Mouse (Mus musculus): ENCODE data around the gene Gm6588.
"Not testable (repeated sequence)": the region's sequence is repeated elsewhere in the genome, so short reads cannot be mapped to it uniquely, and the experiment has no call there.

The Gm6588 gene

GRCm38 (mm10) chr5:112448747-112449440 lies at the start of gene Gm6588:
Gene Gm6588, plus strand, starts transcription at chr5:112449426.
- no peak for DNase-seq

- DNase-seq = no peak
Observed at GRCm38 (mm10) chr5:112402437-112402836, 46.8 kb upstream of the Gm6588 start.

DNA sequence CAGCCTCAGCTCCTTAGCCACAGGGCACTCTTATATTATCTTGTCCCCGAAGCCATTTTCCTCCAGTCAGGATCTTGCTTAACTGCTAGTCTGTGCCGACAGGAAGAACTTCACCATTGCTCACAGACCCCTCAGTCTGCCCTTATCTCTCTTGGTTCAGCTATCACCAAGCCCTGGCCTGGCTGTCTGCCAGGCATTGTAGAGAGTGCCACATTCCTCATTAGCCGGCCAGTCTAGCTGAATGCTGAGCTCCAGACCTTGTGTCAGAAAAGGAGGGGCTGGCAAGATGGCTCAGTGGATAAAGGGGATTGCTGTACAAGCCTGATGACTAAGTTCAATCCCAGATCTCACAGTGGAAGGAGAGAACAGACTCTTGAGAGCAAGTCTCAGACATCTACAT lies 43.2 kb upstream of the Gm6588 start:
- no peak for DNase-seq

- DNase-seq = no peak
Observed at GRCm38 (mm10) chr5:112409274-112409673, 40.0 kb upstream of the Gm6588 start.

DNA sequence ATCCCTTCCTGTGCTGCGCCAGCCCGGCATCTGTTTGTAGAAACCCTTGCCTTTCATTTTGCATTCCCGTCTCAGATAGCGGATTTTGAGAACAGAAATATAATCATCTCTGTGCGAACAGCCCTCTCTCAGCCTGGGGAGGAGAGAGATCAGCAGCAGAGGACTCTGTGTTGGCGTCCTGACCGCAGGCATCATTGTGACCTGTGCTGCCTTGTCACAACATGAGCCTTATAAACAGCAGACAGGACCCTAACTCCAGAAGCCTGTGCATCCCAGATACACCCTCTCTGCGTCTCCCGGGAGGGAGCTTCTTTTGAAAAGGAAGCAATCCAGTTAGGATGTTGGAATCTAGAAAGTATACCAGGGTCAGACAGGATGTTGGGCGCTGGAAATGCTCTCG lies 38.2 kb upstream of the Gm6588 start:
- DNase-seq = no peak

- DNase-seq = no peak
Observed at GRCm38 (mm10) chr5:112411514-112412335, 37.5 kb upstream of the Gm6588 start.

GRCm38 (mm10) chr5:112412781-112413180 lies 36.4 kb upstream of the Gm6588 start:
- not testable (repeated sequence) for DNase-seq

DNA sequence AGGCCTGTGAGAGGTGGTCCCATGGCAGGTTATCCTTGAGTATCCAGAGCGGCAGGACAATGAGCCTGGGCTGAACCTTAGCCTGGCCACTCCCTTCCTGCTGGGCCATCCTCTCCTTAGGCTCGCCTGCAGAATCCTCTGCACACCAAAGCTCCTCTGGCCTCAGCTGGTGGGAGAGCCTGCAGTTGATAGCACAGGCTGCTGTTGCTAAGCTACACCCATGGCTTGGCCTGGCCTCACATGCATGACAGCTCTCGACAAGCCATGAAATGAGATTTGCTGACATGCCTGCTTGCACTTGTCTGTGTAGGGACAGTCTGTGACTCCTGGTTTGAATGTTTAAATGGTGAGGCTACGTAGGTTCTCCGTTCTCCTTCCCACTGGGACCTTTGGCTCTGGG lies 32.6 kb upstream of the Gm6588 start:
- no peak for DNase-seq

GRCm38 (mm10) chr5:112418023-112418422 lies 31.2 kb upstream of the Gm6588 start:
- DNase-seq = no peak

- no peak for DNase-seq
Observed at GRCm38 (mm10) chr5:112419535-112419934, 29.7 kb upstream of the Gm6588 start.

GRCm38 (mm10) chr5:112426635-112427034 lies 22.6 kb upstream of the Gm6588 start:
- no peak for DNase-seq

DNA sequence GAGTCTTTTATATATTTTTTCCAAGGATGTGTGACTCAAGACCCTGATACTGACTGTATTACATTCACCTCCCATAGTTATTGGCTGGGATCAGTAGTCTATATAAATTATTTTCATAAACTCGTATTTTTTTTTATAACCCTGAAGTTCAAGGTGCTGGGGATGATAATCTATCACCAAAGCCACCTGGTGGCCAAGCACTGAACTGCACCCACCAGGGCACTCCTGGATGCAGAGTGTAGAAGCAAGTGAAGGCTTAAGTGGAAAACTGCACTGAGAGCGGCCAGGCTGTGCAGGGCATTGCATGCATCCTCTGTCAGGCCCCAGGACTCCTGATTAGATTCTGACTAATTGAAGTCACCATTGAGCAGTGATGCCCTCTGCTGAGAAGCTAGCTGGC lies 21.9 kb upstream of the Gm6588 start:
- peak; percentile 45 to 84 for DNase-seq

GRCm38 (mm10) chr5:112428944-112429343 lies 20.3 kb upstream of the Gm6588 start:
- DNase-seq = peak; percentile 46 to 80

DNA sequence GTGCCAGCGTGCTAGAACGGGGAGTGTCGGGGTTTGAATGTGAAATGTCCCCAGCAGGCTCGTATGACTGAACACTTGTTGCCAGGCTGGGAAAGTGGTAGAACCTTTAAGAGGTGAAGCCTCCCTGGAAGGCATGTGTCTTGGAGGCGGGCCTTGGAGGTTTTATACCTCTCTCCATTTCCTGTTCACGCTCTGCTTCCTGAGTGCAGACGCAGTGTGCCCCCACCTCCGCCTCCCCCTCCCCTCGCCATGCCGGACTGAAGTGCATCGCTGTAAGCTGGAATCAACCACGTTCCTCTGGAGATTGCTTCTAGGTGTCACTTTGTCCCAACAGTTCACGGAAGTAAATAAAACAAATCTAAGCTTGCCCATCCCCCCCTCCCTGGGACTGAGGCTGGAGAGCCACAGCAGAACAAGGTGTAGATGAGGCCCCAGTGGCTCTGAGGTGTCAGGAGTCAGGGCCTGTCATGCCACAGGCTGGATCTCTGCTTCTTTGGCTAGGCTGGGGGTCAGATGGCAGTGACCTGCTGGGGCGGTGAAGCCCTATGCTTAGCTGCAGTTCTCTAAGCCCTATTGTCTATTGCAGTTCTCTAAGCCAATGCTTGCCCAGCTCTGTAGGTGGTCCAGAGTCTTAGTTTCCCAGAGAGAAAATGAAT lies 18.0 kb upstream of the Gm6588 start:
- peak in 1 of 2 experiments; percentile 9 for DNase-seq

DNA sequence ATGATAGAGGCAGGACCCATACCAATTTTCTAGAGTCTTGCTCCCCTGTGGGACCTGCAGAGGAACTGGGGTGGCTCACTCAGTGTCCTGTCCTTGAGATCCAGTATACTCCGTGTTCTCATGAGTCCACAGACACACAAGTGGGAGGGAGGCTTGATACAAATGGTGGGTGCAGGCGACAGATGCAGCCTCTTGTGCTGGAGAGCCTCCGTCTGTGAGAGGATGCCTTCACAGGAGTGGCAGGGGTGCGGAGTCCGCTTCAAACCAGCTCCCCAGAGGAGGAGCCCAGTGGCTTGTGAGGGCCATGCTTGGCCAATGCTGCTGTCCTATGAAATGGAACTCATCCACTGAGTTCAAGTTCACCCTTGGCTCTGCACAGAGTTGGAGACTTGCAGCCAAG lies 17.2 kb upstream of the Gm6588 start:
- no peak for DNase-seq

DNA sequence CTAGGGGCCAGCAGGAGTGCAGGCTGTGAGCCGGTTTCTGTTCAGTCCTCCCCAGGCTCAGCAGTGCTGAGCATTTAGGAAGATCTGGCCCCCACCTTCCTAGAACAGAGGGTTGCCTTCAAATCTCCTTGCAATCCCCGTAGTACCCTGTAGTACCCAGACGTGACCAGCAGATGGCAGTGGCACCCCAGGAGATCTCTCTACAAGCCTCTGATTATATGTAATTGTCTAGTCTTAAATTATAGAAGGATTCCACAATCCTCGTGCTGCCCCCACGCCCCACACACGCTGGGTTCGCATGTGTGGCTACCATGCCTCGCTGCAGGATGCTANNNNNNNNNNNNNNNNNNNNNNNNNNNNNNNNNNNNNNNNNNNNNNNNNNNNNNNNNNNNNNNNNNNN lies 16.2 kb upstream of the Gm6588 start:
- peak; percentile 55 to 83 for DNase-seq

- no peak for DNase-seq
Observed at GRCm38 (mm10) chr5:112438535-112438934, 10.7 kb upstream of the Gm6588 start.

GRCm38 (mm10) chr5:112453088-112453487 lies 3.9 kb downstream of the Gm6588 start:
- peak; percentile 10 to 11 for DNase-seq

DNA sequence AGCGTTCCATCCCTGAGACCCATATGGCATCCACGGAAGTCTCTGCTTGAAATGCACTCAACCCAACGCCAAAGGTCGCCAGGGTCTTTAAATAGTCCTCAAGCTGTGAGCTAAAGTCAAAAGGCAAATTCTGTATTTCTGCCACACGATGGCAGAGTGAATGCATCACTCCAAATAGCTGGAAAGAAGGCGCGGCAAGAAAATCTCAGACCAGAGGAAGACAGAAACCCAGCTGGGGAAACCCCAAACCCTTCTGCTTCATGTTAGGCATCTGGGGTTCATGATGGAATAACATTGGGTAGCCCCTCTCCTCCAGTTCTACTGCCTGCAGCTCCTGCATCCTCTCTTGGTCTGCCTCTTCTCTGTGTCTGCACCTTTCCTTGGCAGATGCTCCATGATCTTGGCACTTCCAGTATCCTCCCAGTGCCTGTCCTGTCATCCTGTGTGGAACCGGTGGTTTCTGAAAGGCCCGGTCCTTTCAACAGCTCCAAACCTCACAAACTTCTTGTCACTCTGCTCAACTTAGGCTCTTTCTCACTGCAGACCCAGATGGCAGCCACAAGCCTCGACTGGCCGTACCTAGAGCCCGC lies 5.8 kb downstream of the Gm6588 start:
- no peak for DNase-seq

DNA sequence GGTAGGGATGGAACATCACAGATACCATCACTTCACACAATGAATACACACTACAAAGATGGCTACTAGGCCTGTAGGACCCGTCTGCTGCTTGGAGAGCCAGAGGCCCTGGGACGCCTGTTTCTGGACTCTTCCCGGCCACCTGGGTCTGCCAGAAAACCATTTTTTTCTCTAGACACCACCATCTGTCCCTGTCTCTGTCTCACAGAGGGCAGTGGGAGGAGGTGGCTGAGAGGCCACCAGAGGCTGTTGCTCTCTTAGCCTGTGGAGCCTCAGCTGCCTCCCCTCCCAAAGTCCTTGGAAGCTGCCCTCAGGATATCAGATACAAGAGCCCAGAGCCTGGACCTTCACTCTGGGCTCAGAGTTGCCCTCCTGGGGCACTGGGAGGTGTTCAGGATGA lies 10.7 kb downstream of the Gm6588 start:
- DNase-seq = no peak

GRCm38 (mm10) chr5:112466331-112466730 lies 17.1 kb downstream of the Gm6588 start:
- DNase-seq = no peak

DNA sequence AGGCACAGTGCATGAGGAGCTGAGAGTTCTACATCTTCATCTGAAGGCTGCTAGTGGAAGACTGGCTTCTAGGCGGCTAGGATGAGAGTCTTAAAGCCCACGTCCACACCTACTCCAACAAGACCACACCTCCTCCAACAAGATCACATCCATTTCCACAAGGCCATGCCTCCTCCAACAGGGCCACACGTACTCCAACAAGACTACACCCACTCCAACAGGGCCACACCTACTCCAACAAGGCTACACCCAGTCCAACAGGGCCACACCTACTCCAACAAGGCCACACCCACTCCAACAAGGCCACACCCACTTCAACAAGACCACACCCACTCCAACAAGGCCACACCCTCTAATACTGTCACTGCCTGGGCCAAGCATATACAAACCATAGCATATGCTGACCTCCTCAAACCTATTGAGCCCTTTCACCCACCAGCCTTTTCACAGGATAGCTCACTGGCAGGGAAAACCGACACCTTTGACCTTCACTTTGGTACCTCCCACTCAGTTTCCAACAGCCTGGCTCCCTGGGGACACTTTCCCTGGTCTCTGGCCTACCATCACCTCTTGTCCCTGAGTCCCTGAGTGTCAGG lies 19.9 kb downstream of the Gm6588 start:
- no peak for DNase-seq

GRCm38 (mm10) chr5:112470144-112470543 lies 20.9 kb downstream of the Gm6588 start:
- DNase-seq = peak; percentile 22 to 69

All from kidney, postnatal 36 days (tissue).